Mouse (Mus musculus): ENCODE measurements at regions not wholly inside any gene's neighbourhood (a gene's known extent, or its start where the extent isn't known, plus 50 kb on each side); places are given as distances from the start of the nearest gene placed in this dataset.

DNA sequence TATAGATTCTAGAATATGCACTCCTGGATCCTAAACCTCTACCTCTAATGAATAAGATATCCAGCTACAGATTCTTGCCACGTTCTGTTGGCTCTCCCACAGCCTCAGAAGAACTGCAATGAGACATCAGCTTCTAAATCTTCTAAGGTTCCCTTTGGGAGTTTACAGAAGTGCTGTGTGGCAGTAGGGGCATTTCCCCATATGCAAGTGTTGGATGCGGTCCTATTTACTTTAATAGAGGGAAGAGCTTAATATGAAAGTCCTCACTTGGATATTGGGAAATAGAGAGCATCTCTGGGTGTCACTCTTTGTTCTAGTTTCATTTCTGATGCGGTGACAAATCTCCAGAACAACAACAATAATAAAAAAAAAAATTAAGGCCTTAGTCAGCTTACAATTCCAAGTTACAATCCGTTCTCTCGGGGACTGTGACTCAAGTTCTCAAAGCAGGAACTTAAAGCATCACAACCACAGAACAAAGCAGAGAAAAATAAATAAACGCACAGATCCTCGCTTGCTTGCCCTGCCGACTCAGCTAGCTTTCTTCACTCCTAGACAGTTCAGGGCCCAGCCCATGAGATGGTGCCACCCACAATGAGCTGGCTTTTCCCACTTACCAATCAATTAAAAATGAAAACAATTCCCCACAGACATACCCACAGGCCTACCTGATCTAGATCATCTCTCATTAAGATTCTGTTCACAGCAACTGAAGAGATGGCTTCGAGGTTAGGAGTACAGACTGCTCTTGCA, 204.4 kb upstream of the Cited2 start:
- DNase-seq = no peak

DNA sequence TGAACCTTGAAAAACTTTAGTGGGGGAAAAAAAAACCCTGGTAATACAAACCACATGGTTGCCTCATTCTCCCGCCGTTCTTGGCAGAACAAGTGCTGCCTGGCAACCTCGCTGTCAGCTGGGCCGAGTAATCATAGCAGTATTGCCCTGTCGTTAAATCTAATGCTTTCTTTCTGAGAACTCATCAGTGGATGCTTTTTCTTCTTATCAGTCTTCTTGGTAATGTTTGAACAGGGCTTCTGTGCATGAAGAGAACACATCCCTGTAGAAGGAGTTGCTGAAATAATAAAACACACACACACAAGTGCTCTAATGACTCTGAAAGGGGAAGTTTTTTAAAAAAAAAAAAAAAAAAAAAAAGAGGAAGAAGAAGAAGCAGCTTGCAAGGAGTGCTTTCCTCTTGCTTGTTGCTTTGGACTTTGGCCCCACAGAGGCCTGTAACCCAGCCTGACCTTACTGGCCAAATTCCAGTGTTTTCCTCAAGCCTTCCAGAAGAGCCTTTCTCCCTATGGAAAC, 200.9 kb upstream of the Cited2 start:
- DNase-seq = peak; percentile 48 to 63

DNA sequence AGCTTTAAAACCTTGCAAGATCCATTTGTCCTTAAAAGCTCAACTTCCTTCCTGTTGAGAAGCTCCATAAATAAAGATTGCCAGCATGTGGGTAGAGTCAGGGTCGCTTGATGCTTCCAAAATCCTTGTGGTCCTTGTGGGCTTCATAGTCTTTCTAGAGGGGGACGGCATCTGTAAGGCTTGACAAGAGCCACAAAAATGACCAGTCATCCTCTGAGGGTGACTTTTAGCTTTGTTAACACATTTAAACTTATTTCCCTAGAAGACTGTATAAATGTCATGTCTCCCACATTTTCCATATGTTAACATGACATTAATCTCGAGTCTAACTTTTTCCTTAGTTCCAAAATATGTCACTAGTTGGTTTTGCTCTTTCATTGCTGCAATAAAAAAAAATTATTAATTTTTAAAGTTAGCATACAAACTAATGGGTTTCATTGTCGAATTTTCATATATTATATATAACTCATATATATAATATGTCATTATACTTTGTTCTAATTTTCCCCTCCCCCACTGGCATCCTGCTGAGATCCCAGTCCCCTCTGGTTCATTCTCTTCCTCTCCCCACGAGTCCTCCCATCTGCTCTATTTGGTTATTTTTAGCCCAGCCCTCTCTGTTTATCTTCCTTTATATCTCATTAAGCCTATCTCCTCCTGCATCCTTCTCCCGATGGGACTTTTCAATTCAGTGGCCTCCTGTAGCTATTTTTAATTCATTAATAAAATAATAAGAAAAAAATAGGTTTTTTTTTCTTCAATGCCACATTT, 199.3 kb upstream of the Cited2 start:
- no peak for DNase-seq

DNA sequence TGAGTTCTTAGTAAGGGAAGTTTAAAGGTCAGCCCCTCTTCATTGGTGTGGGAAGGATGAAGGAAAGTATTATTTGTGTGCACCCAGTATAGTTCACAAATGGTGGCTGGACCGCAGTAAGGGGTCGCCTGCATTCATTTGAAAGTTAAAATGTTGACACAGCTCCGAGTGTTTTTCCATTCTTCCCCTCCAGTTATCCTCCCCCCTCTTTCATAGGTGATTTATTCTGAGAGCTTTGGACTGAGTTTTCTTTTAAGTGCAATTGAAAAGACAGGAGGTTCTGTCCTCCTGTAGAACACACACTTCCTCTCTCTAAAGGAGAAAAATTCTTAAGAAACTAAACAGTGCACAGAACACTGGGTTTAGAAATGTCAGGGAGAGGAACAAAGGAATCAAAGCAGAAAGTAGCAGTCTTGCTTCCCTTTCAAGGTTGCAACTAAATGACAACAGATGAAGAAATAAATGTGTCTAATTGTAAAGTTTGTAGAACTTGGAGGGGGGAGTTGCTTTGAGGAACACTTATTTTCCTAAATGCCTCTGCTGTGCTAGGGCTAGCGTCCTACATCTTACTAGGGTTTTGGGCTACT, 195.8 kb upstream of the Cited2 start:
- no peak for DNase-seq

DNA sequence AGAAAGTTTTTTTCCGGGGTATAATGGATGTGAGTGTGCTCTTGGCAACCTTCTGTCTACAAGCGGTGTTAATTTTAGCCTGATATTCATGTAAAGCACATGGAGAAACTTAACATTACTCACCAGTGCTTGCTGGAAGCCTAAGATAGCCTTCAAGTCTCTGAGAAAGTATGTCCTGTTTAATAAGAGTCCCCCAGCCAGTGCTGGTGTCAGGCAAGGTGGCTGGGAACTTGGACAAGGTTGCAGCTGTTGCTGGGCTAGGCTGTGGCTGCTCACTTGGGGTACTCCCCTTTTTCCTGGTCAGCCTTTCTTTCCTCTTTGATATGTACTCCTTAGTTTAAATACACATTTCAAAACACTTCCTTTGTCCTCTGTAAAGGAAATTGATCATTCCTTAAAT, 194.9 kb upstream of the Cited2 start:
- peak in 1 of 2 experiments; percentile 9 for DNase-seq

DNA sequence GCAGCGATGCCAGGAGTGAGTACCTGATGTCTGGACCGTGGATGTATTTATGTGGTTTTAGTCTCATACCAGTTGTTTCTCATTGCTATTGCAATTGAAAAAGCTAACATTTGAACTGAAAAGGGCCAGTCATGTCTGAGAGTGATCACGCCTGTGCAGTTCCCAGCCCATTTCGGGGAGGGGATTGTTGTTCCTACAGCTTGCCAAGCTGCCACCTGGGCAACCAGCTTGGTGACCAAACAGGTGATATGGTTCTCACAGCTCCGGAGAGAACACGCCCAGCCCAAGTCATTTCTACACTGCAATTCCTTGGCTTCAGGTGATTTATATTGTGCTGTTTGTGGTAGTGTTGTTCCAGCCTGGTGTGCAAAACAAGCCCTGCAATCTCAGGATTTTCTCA, 194.2 kb upstream of the Cited2 start:
- no peak for DNase-seq

DNA sequence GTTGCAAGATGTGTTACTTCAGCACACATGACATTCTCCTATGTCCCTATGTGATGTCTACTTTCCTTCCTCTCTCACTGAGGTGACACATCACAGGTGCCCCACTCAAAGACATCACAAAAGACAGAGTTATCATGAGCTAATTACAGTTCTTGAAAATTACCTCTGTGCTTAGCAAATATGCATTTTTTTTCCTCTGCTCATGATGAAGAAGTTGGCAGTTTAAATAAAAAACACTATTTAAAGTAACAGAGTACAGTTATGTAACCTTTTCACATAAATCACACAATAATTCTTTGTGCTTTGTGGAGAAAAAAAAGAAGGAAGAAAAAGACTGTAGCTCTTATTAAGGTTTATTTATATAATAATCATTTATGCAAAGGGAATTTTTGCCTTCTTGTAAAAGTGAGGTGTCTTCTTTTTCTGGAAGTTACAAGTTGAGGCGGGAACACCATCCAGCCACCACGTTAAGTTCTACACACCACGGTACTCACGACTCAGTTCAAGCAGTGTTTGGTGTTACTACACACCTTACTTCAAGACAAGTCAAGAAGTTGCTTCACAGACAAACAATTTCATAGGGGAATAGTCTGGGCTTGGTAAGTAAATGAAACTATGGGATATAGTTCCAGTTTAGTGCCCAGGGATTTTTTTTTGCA, 193.0 kb upstream of the Cited2 start:
- no peak for DNase-seq

DNA sequence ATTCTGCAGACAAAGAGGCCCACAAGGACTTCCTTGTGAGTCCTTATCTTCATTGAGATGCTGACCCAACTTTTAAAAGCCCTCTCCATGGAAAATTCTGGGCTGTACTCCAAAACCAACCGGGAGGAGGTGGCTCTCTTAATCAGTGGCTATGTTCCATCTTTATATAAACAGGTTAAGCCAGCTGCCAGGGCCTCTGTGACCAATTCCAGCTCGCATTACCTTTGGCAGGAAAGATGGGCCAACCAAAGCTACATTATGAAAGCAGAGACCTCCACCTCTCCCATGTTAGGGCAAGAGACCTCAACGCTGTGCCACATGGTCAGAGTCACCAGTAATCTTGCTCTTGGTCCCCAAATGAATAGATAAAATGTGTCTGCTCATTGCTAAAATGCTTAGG, 192.0 kb upstream of the Cited2 start:
- no peak for DNase-seq

DNA sequence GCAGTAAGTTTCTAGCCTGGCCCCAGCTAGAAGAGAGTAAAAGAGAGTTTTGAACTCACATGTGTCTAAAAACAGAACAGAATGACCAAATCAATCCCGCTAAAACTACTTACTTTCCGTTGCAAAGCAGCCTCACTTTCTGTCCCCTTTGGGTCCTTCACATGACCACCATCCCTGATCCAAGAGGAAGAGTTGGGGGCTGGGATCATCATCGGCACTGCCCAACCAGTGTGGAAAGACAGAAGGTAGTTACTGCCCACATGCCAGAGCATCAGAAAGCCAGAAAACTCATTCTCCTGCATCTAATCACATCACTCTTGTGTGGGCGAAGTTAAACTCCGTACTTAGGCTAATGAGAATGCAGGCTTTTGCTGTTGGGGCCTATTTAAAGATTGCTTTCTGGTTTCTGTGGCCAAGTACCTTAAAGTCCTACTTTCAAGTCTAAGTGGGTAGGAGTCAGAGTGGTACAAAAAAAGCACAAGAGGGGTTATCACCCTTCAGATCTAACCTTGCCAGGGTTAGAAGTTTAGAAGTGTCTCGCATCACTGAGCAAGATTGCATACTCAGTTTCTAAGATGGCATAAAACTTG, 184.0 kb upstream of the Cited2 start:
- DNase-seq = no peak

DNA sequence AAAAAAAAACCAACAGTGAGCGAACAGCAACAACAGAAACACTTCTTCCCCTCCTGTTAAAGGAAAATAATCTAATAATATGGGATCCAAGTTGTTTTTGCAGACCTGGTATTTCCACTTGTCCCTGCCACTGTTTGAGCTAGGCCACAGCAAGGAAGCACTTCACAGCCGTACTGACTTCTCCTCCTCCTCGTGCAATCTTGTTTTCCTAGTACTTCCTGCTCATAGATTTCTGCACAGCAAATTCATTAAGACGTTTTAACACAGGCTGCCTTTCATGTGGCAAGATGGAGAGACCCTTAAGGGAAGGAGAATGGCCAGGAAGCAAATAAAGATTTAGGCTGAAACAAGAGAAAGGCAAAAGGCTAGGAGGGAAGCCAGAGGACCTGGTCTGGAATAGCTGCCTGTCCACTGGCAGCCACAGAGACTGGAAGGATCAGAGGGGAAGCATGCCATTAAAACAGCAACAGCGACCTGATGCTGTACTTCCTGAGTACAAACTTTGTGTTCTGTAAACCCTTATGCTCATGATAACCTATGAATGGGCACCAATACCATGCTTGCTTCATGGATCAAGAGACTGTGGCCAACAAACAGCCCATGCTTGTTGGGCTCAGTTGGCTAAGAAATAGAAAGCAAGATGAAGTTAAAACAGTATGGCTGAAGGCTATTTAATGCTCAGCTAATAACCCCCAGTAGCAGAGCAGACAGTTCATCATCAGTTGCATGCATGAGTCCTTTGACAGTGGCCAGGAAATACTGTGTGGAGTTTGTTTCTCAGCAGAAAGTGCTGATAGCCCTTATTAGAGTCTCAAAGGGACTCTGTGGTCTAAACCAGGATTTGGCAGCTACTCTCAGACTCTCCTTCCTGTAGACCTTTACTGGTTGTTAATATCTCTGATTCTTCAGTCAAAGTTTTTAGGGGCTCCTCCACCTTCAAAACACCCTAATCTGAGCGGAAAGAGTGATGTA, 182.3 kb upstream of the Cited2 start:
- DNase-seq = no peak

DNA sequence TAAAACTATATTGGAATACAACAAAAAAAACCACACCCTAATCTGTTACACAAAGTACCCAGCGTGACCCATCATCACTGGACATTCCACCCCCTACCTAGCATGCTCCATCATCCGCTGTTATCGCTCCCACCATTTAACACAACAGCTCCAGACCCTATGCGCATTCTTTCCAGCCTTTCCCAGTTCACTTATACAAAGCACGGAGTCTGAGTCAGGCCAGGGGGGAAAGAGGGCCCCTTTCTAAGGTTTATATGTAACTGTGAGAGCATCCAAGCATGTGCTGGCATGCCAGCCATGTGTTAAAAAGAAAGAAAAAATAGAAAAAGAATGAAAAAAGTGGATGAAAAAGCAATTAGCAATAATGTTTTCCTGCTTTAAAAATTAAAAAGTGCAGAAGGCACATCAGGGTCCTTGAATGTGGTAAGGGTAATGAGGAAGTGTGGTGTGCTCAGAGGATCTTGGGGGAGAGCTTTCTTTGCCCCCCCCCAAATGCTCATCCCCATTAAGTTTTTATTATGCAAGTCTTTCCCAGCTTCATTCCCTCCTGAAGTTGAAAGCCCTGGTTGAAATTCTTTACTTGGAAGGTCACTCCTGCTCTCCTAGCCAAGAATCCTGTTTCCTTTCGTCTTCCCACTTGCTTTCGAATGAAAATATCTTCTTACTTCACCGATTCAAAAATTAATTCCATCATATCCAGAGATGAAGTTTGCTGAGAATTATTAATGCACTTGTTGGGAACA, 180.7 kb upstream of the Cited2 start:
- no peak for DNase-seq

DNA sequence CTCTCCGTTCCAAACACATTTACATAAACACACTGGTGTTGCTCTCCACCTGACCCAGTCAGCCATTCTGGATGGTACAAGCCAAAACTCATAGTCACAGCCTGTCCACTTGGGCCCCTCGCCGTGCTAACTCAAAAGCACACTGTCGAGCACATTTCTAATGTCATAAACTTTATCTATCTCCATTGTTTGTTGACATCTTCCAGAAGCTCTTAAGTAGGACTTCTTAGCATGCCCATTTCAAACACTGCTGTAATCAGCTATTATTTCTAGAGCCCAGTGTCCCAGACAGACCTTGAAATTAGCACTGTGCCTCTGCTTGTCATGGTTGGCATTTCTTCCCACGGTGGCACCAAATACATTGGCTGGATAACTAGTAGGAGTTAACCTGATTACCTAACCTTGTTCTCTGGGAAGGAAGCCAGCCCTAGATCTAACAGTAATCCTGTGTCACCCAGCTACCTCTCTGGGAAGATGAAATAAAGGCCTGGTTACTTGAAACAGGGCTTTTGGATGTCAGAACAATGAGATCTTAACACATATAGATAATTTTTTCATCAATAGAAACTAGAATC, 180.1 kb upstream of the Cited2 start:
- no peak for DNase-seq

DNA sequence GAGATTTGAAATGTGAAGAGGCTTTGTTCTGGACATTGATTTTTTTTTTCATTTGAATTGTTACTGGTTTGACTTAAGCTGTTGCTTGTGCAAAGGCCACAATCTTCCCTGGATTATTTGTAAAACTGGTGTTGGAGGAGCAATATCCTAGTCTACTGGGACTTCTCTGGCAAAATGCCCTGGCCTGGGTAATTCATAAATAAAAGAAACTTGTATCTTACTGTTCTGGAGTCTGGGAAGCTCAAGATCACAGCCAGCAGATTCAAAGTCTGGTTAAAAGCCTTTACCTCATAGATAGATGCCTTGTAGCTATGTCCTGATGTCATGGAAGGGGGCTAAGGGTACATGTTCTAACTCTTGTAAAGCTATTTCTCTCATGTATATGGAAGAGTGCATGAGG, 177.7 kb upstream of the Cited2 start:
- peak in 1 of 2 experiments; percentile 14 for DNase-seq

DNA sequence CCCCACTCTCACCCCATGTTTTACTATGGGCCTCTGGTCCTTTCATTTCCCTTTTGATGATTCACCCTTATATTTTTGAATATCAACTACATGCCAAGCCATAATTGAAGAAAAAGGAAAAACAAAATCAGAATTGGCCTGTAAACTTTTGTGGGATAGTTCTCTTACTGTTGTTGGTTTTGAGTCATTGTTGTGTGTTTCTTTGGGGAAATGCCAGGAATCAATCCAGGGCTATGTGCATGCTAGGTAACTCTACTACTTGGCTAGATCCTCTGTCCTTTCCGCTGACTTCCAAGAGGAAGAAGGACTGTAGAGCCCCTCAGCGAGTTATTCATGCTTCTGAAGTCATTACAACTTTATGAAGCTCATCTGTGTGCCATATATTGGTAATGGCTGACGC, 175.0 kb upstream of the Cited2 start:
- no peak for DNase-seq

DNA sequence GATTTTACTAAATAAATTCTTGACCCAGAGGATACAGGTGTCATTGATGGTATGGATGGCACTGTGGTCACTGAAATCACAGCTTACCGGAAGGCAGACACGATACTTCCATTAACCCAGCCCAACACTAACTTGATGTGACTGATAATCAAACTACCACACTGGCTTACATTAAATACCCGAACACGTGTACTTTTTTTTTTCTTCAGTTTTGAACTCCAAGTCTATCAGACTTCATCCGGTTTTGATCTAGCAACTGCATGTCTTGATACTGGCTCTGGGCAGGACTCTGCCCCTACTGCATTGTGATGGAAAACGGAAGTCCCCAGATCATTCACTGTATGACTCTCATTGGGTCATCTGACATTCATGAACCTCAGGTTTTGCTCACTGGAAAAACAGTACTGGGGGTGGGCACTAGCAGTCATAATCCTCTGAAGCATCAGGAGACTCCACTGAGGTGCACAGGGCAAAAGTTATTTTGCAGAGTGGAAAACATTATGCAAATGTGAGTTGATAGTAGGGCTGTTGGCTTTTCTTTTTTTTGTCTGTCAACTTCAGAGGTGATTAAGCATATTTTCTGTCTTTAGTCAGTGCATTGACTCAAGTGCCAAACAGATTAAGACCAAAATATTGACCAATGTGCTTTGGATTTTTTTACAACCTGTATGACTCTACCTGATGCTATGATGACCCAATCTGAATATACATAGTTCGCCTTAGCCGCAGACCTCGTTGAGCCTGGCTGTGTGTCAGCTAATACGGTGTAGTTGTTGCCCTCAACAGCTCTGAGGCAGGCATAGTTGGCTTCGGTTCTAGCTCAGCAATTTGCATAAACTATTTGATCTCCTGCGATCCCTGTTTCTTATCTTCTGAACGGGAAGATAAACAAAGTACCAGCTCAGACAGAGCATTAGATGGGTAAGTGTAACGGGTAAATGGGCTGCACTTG, 174.1 kb upstream of the Cited2 start:
- DNase-seq = no peak

DNA sequence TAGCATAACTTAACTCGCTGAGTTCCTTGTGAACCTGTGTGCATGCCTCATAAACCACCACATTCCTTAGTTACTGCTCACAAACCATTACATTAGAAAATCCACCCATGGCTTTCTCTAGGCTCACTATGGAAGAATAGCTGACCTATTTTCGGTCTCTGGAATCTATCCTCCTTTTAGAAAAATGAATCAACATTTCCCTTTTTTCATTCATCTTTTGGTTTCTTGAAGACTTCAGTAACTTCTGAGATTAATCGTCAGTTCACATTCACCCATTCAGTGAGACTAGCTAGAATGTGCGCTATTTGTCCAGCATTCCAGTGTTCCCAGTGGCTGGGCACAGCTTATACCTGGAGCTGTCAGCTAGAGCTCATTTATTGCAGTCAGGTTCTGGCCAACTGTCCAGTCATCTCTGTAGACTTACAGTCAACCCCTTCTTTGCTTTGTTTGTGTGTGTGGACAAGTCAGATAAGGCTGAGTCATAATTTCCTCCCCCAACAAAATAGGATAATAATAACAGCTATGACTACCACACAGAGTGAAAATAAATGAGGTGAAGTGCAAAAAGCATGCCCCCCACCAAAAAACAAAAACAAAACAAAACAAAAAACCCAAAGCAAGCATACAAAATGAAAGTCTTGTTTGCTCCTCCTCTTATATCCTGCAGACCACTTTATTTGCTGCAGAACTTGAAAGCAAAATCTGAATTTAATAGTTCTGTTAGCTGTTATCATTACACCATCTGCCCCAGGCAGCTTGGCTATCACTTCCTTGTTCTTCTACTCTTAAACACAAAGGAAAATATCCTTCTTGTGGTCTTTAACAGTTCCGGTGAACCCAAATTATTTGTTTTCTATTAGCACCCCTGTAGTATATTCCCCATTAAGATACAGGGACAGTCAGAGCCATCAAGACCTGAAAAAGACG, 173.0 kb upstream of the Cited2 start:
- no peak for DNase-seq

DNA sequence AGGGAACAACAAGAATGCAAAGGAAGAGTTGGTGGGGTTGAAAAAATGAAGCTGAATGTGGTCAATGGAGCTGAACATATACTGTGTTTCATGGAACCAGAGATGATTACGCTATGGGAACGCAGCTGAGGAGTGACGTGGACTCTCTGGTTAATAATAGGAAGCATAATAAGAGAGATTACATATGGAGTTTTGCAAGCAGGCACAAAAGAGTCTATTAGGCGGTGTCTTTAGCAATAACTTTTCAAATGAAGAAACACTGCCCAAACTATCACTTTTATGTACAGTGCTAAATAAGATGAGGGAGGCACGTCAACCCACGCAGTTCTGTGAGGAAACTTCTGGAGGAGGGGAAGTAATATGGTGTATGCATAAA, 172.4 kb upstream of the Cited2 start:
- no peak for DNase-seq

DNA sequence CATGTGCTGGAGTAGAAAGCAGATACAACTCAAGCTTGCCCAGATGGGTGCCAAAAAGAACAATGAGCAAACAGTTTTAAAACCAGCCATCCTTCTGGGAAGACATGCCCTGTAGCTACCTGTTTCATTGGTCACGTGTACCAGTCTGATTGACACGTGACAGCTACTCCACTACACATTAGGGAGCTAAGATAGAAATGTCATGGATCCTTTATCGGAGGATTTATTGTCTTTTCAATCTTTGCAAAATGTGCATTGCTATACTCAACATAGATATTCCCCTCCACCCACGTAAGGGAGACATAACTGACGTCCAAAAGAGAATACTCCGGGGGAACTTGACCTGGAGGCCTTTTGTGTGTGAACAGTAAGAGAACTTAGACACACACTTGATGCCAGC, 171.1 kb upstream of the Cited2 start:
- no peak for DNase-seq

Data from adrenal gland, postnatal 36 days (tissue).